Mouse (Mus musculus) kidney, adult 2 months (tissue): ENCODE data around the gene Fosl1. TPM values are rescaled to one million over a fixed set of nuclear protein-coding genes. Genes with fewer than 3 reads are reported as not detected.
A peak's percentile ranks its signal among the peaks of the same experiment; 100 is the strongest.

Source experiments
- DNase-seq: peaks from one replicate; pipeline ENCODE4 v3.0.0; 2021
- H3K27ac ChIP-seq: fragments of 200-500 bp; 2 replicates; pipeline ENCODE4 v1.5.1; 2012; ENCODE audit warnings: low read depth, low read length, control low read depth, inconsistent platforms; ENCODE audit not compliant: insufficient read depth
- H3K27me3 ChIP-seq: fragments of 200-500 bp; replicated peaks from 2 replicates; pipeline ENCODE4 v1.6.1; 2012; ENCODE audit warnings: mild to moderate bottlenecking, moderate library complexity, low read length, inconsistent platforms; ENCODE audit not compliant: control insufficient read depth, insufficient read depth
- H3K36me3 ChIP-seq: fragments of 200-500 bp; 2 replicates; pipeline ENCODE4 v1.6.1; 2012; ENCODE audit warnings: mild to moderate bottlenecking, moderate library complexity, low read length, inconsistent platforms; ENCODE audit not compliant: control insufficient read depth, insufficient read depth
- H3K4me1 ChIP-seq: fragments of 200-500 bp; 2 replicates; pipeline ENCODE4 v1.6.1; 2011; ENCODE audit warnings: low read length; ENCODE audit not compliant: control insufficient read depth, insufficient read depth
- H3K4me3 ChIP-seq: fragments of 200-500 bp; 2 replicates; pipeline ENCODE4 v1.5.1; 2011; ENCODE audit warnings: mild to moderate bottlenecking, low read depth, low read length, control low read depth; ENCODE audit not compliant: insufficient read depth
- CTCF ChIP-seq: fragments of 200-500 bp; conservative IDR thresholded peaks from 2 replicates; pipeline ENCODE4 v1.5.1; 2011; ENCODE audit warnings: low read depth, mild to moderate bottlenecking, control low read depth, low read length, moderate library complexity, mixed read lengths; ENCODE audit not compliant: insufficient read depth, insufficient read length
- POLR2A ChIP-seq: fragments of 200-500 bp; IDR thresholded peaks from one replicate; pipeline ENCODE4 v1.6.1; 2011; ENCODE audit warnings: low read depth, low read length, control low read depth
- WGBS: fragments of 180-500 bp; shearing (Covaris S2); methylation state at CpG from one replicate; pipeline ENCODE4 v1.1.7; 2018; 5-methylcytosine and 5-hydroxymethylcytosine counted together
- polyA plus RNA-seq: library from polyadenylated mRNA; depleted of rRNA; stranded (reverse); fragments of >200 nt; gene quantifications from 2 replicates; pipeline ENCODE4 v1.2.3, GENCODE M21; 2012

The Fosl1 gene
- polyA plus RNA-seq, 1 experiment, result 0.27 TPM

- H3K36me3 ChIP-seq, result no peaks in the 10 kb centered on the region
- H3K4me1 ChIP-seq, result peaks cover 16% of the 10 kb centered on the region
- WGBS, result 59% methylated on average over 13 of the region's 13 CpGs
- no peaks in the 10 kb centered on the region for H3K27me3 ChIP-seq
- peak overlapping the region; percentile 99 for H3K27ac ChIP-seq
- peak overlapping the region; percentile 10; the same call in 1 of the 2 replicates for H3K4me3 ChIP-seq
- DNase-seq, result peak; percentile 82
- TF ChIP-seq CTCF (no peak), POLR2A (peak; percentile 12)
Observed at GRCm38 (mm10) chr19:5408057-5409001, 39.0 kb upstream of the Fosl1 start.

GRCm38 (mm10) chr19:5409068-5409467 lies 38.3 kb upstream of the Fosl1 start:
- peak overlapping the region; percentile 99 for H3K27ac ChIP-seq
- H3K4me3 ChIP-seq, result no peak overlapping the region
- H3K4me1 ChIP-seq, result peaks cover 16% of the 10 kb centered on the region
- H3K36me3 ChIP-seq, result no peaks in the 10 kb centered on the region
- WGBS, result 71% methylated on average over 5 of the region's 5 CpGs
- TF ChIP-seq CTCF (no peak), POLR2A (no peak)
- DNase-seq, result no peak
- no peaks in the 10 kb centered on the region for H3K27me3 ChIP-seq

GRCm38 (mm10) chr19:5410641-5411040 lies 36.7 kb upstream of the Fosl1 start:
- H3K36me3 ChIP-seq, result no peaks in the 10 kb centered on the region
- H3K27ac ChIP-seq, result no peak overlapping the region
- WGBS, result 84% methylated on average over 5 of the region's 5 CpGs
- no peak for DNase-seq
- TF ChIP-seq POLR2A, result no peak
- no peak for TF ChIP-seq CTCF
- no peak overlapping the region for H3K4me3 ChIP-seq
- no peaks in the 10 kb centered on the region for H3K27me3 ChIP-seq
- peaks cover 15% of the 10 kb centered on the region for H3K4me1 ChIP-seq

- no peak for DNase-seq
- Histone ChIP-seq H3K4me1 (peaks cover 12% of the 10 kb centered on the region), H3K36me3 (no peaks in the 10 kb centered on the region), H3K4me3 (no peak overlapping the region), H3K27ac (no peak overlapping the region), H3K27me3 (no peaks in the 10 kb centered on the region)
- TF ChIP-seq CTCF (no peak), POLR2A (no peak)
- 39% methylated on average over 5 of the region's 5 CpGs for WGBS
Observed at GRCm38 (mm10) chr19:5411961-5412360, 35.4 kb upstream of the Fosl1 start.

GRCm38 (mm10) chr19:5413840-5414239 lies 33.5 kb upstream of the Fosl1 start:
- H3K27ac ChIP-seq, result no peak overlapping the region
- no peak for DNase-seq

GRCm38 (mm10) chr19:5414534-5414957 lies 32.8 kb upstream of the Fosl1 start:
- no peak overlapping the region for H3K4me3 ChIP-seq
- H3K36me3 ChIP-seq, result no peaks in the 10 kb centered on the region
- peak; percentile 78 for DNase-seq
- H3K27ac ChIP-seq, result peak overlapping the region; percentile 15
- no peak for TF ChIP-seq CTCF
- no peak for TF ChIP-seq POLR2A
- H3K4me1 ChIP-seq, result no peaks in the 10 kb centered on the region
- H3K27me3 ChIP-seq, result no peaks in the 10 kb centered on the region
- 64% methylated on average over 2 of the region's 2 CpGs for WGBS

More at GRCm38 (mm10) chr19:5413840-5414239, 33.5 kb upstream of the Fosl1 start:
- WGBS, result 85% methylated on average over 4 of the region's 4 CpGs
- Histone ChIP-seq H3K4me1 (peaks cover 1% of the 10 kb centered on the region; the same call in 1 of the 2 replicates), H3K27me3 (no peaks in the 10 kb centered on the region), H3K36me3 (no peaks in the 10 kb centered on the region), H3K4me3 (no peak overlapping the region)
- TF ChIP-seq CTCF, result no peak
- TF ChIP-seq POLR2A, result no peak

- H3K4me3 ChIP-seq, result no peak overlapping the region
- H3K27ac ChIP-seq, result no peak overlapping the region
- H3K4me1 ChIP-seq, result peaks cover 9% of the 10 kb centered on the region; the same call in 1 of the 2 replicates
- WGBS, result 92% methylated on average over 8 of the region's 8 CpGs
- DNase-seq, result no peak
- TF ChIP-seq POLR2A, result no peak
- H3K36me3 ChIP-seq, result no peaks in the 10 kb centered on the region
- H3K27me3 ChIP-seq, result no peaks in the 10 kb centered on the region
Observed at GRCm38 (mm10) chr19:5418750-5419466, 28.4 kb upstream of the Fosl1 start.
